Mouse (Mus musculus) left cerebral cortex, adult 9 months (tissue): ENCODE results near the gene Zfp60.

Source experiments
- DNase-seq, 2 experiments: peaks; one replicate each; pipeline ENCODE4 v3.0.0; 2022; ENCODE audit warnings: low spot score in 2 of 2

The Zfp60 gene

GRCm38 (mm10) chr7:27731281-27731883 lies at the start of gene Zfp60:
Gene Zfp60 (plus strand): TSS chr7:27731389.
- DNase-seq = peak; percentile 76 to 91

- no peak for DNase-seq
Observed at GRCm38 (mm10) chr7:27683218-27683617, 48.0 kb upstream of the Zfp60 start.

- no peak for DNase-seq
Observed at GRCm38 (mm10) chr7:27685220-27685619, 46.0 kb upstream of the Zfp60 start.

GRCm38 (mm10) chr7:27685681-27686080 lies 45.5 kb upstream of the Zfp60 start:
- no peak for DNase-seq

GRCm38 (mm10) chr7:27687043-27687442 lies 44.1 kb upstream of the Zfp60 start:
- DNase-seq = no peak

- no peak for DNase-seq
Observed at GRCm38 (mm10) chr7:27687836-27688235, 43.4 kb upstream of the Zfp60 start.

- no peak for DNase-seq
Observed at GRCm38 (mm10) chr7:27688246-27688788, 42.9 kb upstream of the Zfp60 start.

GRCm38 (mm10) chr7:27688815-27689612 lies 42.2 kb upstream of the Zfp60 start, which contains the start of gene Zfp607b:
Gene Zfp607b (plus strand): TSS chr7:27689340.
- DNase-seq = peak; percentile 97 to 98

GRCm38 (mm10) chr7:27691076-27691475 lies 40.1 kb upstream of the Zfp60 start:
- DNase-seq = no peak

GRCm38 (mm10) chr7:27696711-27697110 lies 34.5 kb upstream of the Zfp60 start:
- no peak for DNase-seq

GRCm38 (mm10) chr7:27710402-27710801 lies 20.8 kb upstream of the Zfp60 start:
- DNase-seq = no peak

- DNase-seq = no peak
Observed at GRCm38 (mm10) chr7:27721951-27722350, 9.2 kb upstream of the Zfp60 start.

- DNase-seq = peak in 1 of 2 experiments; percentile 49
Observed at GRCm38 (mm10) chr7:27725566-27726538, 5.3 kb upstream of the Zfp60 start.

- DNase-seq = no peak
Observed at GRCm38 (mm10) chr7:27727471-27727870, 3.7 kb upstream of the Zfp60 start.

GRCm38 (mm10) chr7:27731946-27732345 lies 757 bp downstream of the Zfp60 start:
- no peak for DNase-seq

- no peak for DNase-seq
Observed at GRCm38 (mm10) chr7:27732508-27732907, 1.3 kb downstream of the Zfp60 start.

GRCm38 (mm10) chr7:27735457-27735856 lies 4.3 kb downstream of the Zfp60 start:
- peak in 1 of 2 experiments; percentile 28 for DNase-seq

GRCm38 (mm10) chr7:27756351-27757047 lies 25.3 kb downstream of the Zfp60 start:
- DNase-seq = peak in 1 of 2 experiments; percentile 21

- no peak for DNase-seq
Observed at GRCm38 (mm10) chr7:27757048-27757375, 25.8 kb downstream of the Zfp60 start.

- DNase-seq = no peak
Observed at GRCm38 (mm10) chr7:27765176-27765886, 34.1 kb downstream of the Zfp60 start.

- no peak for DNase-seq
Observed at GRCm38 (mm10) chr7:27789306-27789705, 58.1 kb downstream of the Zfp60 start.
